Mouse (Mus musculus) megakaryocyte, embryonic 14.5 days (primary cell): ENCODE measurements around the gene Ttll9.

Experiments
- FLI1 ChIP-seq: IDR thresholded peaks from 2 replicates; pipeline ENCODE4 v1.6.1; 2012; ENCODE audit warnings: low read length, inconsistent platforms, mixed read lengths
- GATA1 ChIP-seq: IDR thresholded peaks from 3 replicates; pipeline ENCODE4 v1.6.1; 2012; ENCODE audit warnings: mixed read lengths, low read length, inconsistent platforms, borderline replicate concordance

- TF ChIP-seq GATA1, result no peak
- TF ChIP-seq FLI1, result no peak
These were observed 46.8 kb upstream of the Ttll9 start for GRCm38 (mm10) chr2:152915453-152915852.
